Mouse (Mus musculus) lung, postnatal 0 days (tissue): ENCODE data around the gene Dhrs11. TPM values are rescaled to one million over a fixed set of nuclear protein-coding genes. Genes with fewer than 3 reads are reported as not detected.

ENCODE experiments used
- ATAC-seq: fragments of 200-750 bp; cut with Nextera tagmentation; 2 replicates; pipeline ENCODE4 v1.8.0; 2017; ENCODE audit warnings: moderate library complexity
- DNase-seq: peaks from one replicate; pipeline ENCODE4 v3.0.0-alpha.2; 2016; ENCODE audit warnings: low spot score
- H3K27ac ChIP-seq: fragments of 300-500 bp; sonication (generic); 2 replicates; pipeline ENCODE4 v1.5.1; 2014; ENCODE audit warnings: antibody characterized with exemption, mild to moderate bottlenecking, low read length, mixed read lengths
- H3K27me3 ChIP-seq: fragments of 300-500 bp; sonication (generic); replicated peaks from 2 replicates; pipeline ENCODE4 v1.6.1; 2014; ENCODE audit warnings: low read length, mixed read lengths; ENCODE audit not compliant: insufficient read depth
- H3K36me3 ChIP-seq: fragments of 300-500 bp; sonication (generic); 2 replicates; pipeline ENCODE4 v1.6.1; 2014; ENCODE audit warnings: low read length, mixed read lengths; ENCODE audit not compliant: insufficient read depth
- H3K4me1 ChIP-seq: fragments of 300-500 bp; sonication (generic); 2 replicates; pipeline ENCODE4 v1.6.1; 2014; ENCODE audit warnings: antibody characterized with exemption, low read depth, low read length, mixed read lengths; ENCODE audit not compliant: insufficient read depth
- H3K4me2 ChIP-seq: fragments of 300-500 bp; sonication (generic); replicated peaks from 2 replicates; pipeline ENCODE4 v1.6.1; 2014; ENCODE audit warnings: low read depth, mild to moderate bottlenecking, low read length, moderate library complexity, mixed read lengths
- H3K4me3 ChIP-seq: fragments of 300-500 bp; sonication (generic); 2 replicates; pipeline ENCODE4 v1.5.1; 2014; ENCODE audit warnings: low read depth, low read length
- H3K9ac ChIP-seq: fragments of 300-500 bp; sonication (generic); replicated peaks from 2 replicates; pipeline ENCODE4 v1.6.1; 2014; ENCODE audit warnings: low read depth, mild to moderate bottlenecking
- H3K9me3 ChIP-seq: fragments of 300-500 bp; sonication (generic); 2 replicates; pipeline ENCODE4 v1.6.1; 2016; ENCODE audit warnings: low read length, mixed read lengths
- CTCF ChIP-seq: IDR thresholded peaks from 2 replicates; pipeline ENCODE4 v1.5.1; 2016; ENCODE audit warnings: antibody characterized with exemption, mild to moderate bottlenecking
- EP300 ChIP-seq: IDR thresholded peaks from 2 replicates; pipeline ENCODE4 v1.6.1; 2016; ENCODE audit warnings: antibody characterized with exemption, mild to moderate bottlenecking, control low read depth
- WGBS: fragments of 180-500 bp; shearing (Covaris S2); extraction: QIAGEN DNeasy Blood & Tissue Kit; methylation state at CpG from one replicate; pipeline ENCODE4 v1.1.7; 2014; 5-methylcytosine and 5-hydroxymethylcytosine counted together
- polyA plus RNA-seq: library from polyadenylated mRNA; unstranded; fragments of >200 nt; fragmentation: Nextera tagmentation; extraction: Ambion mirVana; gene quantifications from 2 replicates; pipeline ENCODE4 v1.2.1, GENCODE M21; 2015

The Dhrs11 gene
- polyA plus RNA-seq, 1 experiment from 2014 or later = 9.1 TPM

DNA sequence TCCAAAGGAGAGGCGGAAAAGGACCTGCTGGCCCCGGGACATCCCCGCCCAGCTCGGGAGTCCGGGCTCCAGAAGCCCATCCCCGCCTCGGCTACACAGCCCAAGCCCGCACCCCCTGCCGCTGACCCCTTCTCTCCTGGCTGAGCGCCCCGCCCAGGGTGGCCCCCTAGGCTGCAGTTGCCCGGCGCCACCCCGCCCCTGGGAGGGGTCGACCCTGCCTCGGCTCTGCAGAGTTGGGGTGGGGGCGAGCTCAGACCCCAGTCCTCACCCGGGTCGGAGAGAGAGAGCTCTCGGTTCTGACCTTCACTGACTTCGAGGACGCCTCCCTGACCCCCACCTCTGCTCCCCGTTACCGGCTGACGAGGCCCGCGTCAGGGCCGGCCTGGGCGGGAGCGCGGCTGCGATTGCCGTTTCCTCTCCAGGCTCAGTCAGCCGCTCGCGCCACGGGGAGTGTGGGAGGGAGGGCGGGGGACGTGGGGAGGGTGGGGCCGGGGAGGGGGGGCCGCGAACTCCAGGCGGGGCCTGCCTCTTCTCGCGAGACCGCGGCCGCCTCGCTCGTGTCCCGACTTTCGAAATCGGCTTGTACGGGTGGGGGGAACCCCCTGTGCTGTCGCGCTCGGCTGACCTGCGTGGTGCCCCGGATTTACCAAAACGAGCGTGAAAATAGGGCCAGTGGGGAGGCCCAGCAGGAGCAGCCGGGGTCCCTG lies 41.7 kb upstream of the Dhrs11 start, which contains the start of gene Ggnbp2:
Gene Ggnbp2 (minus strand): TSS at position 481 of the 707 bp plus-strand sequence.
- H3K27ac ChIP-seq = peak within 1 kb of the TSS; percentile 100
- peak; percentile 96 for DNase-seq
- H3K36me3 ChIP-seq = no peaks in the 10 kb centered on the region
- TF ChIP-seq CTCF (no peak; the same call in 1 of the 2 replicates), EP300 (peak; percentile 71; the same call in 1 of the 2 replicates)
- H3K4me2 ChIP-seq = peak within 1 kb of the TSS; percentile 77
- peak within 1 kb of the TSS; percentile 85 for H3K9ac ChIP-seq
- 0% methylated on average over 35 of the region's 62 CpGs for WGBS
- H3K4me3 ChIP-seq = peak within 1 kb of the TSS; percentile 87
- H3K9me3 ChIP-seq = no peaks in the 10 kb centered on the region
- no peaks in the 10 kb centered on the region for H3K27me3 ChIP-seq
- ATAC-seq = peak; percentile 87
- peaks cover 5% of the 10 kb centered on the region for H3K4me1 ChIP-seq

DNA sequence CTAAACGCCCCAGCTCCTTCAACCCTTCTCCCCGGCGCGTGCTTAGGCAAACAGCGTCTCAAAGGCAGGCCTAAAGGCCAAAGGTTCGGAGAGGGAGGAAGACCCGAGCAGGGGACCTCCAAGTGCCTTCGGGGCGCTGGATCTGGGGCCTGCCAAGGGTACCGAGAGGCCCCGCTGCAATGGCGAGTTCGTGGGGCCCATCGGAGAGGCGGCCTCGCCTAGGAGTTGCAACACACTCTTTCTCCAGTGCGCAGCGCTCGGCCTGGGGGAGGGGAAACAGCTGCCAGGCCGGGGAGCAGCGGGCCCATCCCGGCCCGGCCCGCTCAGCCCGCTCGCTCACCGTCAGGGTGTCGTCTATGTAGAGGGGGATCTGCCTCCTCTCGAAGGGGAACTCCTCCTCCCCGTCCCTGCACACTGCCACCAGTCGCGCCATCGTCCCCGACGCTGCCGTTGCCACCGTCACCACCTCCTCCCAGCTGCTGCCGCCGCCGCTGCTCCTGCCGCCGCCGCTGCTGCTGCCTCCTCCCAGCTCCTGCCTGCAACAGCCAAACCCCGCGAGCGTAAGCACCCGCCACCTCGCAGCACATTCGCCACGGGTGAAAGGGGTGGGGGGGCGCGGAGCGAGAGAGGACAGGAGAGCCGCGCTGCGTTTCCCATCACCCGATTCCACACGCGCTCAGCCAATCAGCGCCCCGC lies 40.9 kb upstream of the Dhrs11 start:
- TF ChIP-seq CTCF (no peak), EP300 (no peak)
- H3K4me3 ChIP-seq = peak overlapping the region; percentile 87
- WGBS = under 1% methylated on average over 43 of the region's 61 CpGs
- H3K36me3 ChIP-seq = no peaks in the 10 kb centered on the region
- peak; percentile 87 for ATAC-seq
- no peaks in the 10 kb centered on the region for H3K27me3 ChIP-seq
- H3K4me1 ChIP-seq = peaks cover 5% of the 10 kb centered on the region
- peak overlapping the region; percentile 77 for H3K4me2 ChIP-seq
- no peaks in the 10 kb centered on the region for H3K9me3 ChIP-seq
- DNase-seq = peak; percentile 98
- H3K9ac ChIP-seq = peak overlapping the region; percentile 81
- peak overlapping the region; percentile 94 for H3K27ac ChIP-seq

GRCm38 (mm10) chr11:84868786-84869259 lies 40.0 kb upstream of the Dhrs11 start:
- peak; percentile 22 for DNase-seq
- Histone ChIP-seq H3K9ac (peak overlapping the region; percentile 81), H3K4me3 (peak overlapping the region; percentile 87), H3K9me3 (no peaks in the 10 kb centered on the region), H3K27ac (peak overlapping the region; percentile 94), H3K4me2 (peak overlapping the region; percentile 77), H3K27me3 (no peaks in the 10 kb centered on the region), H3K4me1 (peaks cover 5% of the 10 kb centered on the region), H3K36me3 (no peaks in the 10 kb centered on the region)
- TF ChIP-seq CTCF (no peak), EP300 (no peak)
- 4% methylated on average over 7 of the region's 7 CpGs for WGBS
- ATAC-seq = no peak

DNA sequence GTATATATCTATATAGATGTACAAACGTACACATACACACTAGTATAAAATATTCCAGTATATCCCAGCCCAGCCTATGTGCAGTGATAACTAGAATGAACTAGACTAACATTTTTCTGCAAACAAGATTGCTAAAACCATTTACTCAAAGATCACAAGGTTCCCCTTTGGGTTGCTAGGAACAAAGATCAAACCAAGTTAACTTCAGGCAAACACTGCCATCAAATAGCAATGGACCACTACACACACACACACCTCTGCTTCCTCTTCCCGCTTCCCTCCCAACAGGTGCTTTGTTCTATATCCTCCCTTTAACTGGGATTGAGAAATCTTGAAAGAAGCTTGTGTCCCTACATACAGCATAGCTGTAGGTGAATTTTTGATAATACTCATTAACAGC lies 38.8 kb upstream of the Dhrs11 start:
- Histone ChIP-seq H3K9me3 (no peaks in the 10 kb centered on the region), H3K4me3 (no peak overlapping the region), H3K9ac (0 out of 2 replicates have a peak overlapping the region, but pooled peaks have one; percentile 8), H3K4me2 (no peak overlapping the region), H3K27ac (no peak overlapping the region), H3K4me1 (peaks cover 5% of the 10 kb centered on the region), H3K36me3 (no peaks in the 10 kb centered on the region), H3K27me3 (no peaks in the 10 kb centered on the region)
- DNase-seq = no peak
- TF ChIP-seq EP300 (no peak), CTCF (no peak)
- 74% methylated on average over 2 of the region's 2 CpGs for WGBS
- no peak for ATAC-seq

DNA sequence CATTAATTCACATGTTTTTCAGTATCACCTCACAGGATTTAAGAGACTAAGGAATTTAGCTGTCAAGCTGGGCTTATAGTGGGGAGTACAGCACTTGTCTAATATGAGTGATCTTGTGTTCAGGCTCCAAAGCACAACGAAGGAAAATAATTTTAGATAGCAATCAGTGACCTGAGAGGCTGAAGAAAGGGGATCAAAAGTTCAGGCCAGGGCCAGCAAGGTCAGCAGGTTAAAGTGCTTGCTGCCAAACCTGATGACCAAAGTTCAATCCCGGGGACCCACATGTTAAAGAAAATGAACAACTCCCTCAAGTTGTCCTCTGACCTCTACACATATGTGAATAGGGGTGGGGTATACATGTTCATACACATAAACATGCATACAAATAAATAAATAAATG lies 36.5 kb upstream of the Dhrs11 start:
- no peak overlapping the region for H3K9ac ChIP-seq
- 34% methylated on average over 2 of the region's 2 CpGs for WGBS
- H3K9me3 ChIP-seq = no peaks in the 10 kb centered on the region
- no peak for ATAC-seq
- H3K36me3 ChIP-seq = peaks cover 8% of the 10 kb centered on the region; the same call in 1 of the 2 replicates
- TF ChIP-seq CTCF = no peak
- TF ChIP-seq EP300 = no peak
- H3K4me3 ChIP-seq = no peak overlapping the region
- H3K4me1 ChIP-seq = peaks cover 5% of the 10 kb centered on the region
- no peaks in the 10 kb centered on the region for H3K27me3 ChIP-seq
- no peak overlapping the region for H3K4me2 ChIP-seq
- no peak for DNase-seq
- H3K27ac ChIP-seq = no peak overlapping the region

DNA sequence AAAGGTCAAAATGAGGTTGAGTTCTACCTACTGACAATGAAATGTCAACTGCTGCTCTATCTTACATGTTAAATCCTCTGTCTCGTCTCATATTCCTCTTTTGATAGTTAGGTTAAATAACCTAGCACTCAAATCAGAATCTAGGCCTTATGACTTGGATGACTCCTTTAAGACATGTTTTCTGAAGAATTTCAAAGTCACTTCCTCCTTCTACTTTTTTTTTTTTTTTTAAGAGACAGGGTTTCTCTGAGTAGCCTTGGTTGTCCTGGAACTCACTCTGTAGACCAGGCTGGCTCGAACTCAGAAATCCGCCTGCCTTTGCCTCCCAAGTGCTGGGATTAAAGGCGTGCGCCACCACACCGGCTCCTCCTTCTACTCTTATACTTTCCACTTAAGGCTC lies 26.5 kb upstream of the Dhrs11 start:
- Histone ChIP-seq H3K4me1 (no peaks in the 10 kb centered on the region), H3K36me3 (peaks cover 22% of the 10 kb centered on the region), H3K27me3 (no peaks in the 10 kb centered on the region), H3K4me3 (no peak overlapping the region), H3K27ac (no peak overlapping the region), H3K4me2 (no peak overlapping the region), H3K9ac (no peak overlapping the region), H3K9me3 (no peaks in the 10 kb centered on the region)
- TF ChIP-seq CTCF (no peak), EP300 (no peak)
- DNase-seq = no peak
- 93% methylated on average over 6 of the region's 6 CpGs for WGBS
- ATAC-seq = no peak
